Mouse (Mus musculus) right cerebral cortex, postnatal 10 days (tissue): Measurements from ENCODE around the gene Ptprc.

Source experiments
- DNase-seq, 2 experiments: peaks; one replicate each; pipeline ENCODE4 v3.0.0; 2021; ENCODE audit warnings: low spot score in 2 of 2

Gene Ptprc

DNA sequence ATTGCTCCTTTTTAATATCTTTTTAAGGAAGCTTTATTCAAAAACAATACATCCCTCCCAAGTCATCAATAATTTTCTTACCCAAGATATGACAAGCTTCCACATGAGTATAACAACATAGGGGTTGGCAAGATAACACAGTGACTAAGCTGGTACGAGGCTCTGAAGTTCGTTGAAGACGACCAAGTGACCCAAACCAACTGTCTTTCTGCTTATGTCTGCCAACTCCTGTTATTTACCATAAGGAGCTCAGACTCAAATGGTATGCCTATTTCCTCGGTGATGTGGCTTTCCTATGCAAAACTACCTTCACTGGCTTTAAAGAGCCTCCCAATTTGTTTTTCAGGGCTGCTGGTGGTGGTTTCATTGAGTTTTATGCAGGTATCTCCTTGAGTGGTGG is at the start of gene Ptprc:
Gene Ptprc (minus strand): TSS at position 215 of the 400 bp plus-strand sequence.
- DNase-seq, result no peak

DNA sequence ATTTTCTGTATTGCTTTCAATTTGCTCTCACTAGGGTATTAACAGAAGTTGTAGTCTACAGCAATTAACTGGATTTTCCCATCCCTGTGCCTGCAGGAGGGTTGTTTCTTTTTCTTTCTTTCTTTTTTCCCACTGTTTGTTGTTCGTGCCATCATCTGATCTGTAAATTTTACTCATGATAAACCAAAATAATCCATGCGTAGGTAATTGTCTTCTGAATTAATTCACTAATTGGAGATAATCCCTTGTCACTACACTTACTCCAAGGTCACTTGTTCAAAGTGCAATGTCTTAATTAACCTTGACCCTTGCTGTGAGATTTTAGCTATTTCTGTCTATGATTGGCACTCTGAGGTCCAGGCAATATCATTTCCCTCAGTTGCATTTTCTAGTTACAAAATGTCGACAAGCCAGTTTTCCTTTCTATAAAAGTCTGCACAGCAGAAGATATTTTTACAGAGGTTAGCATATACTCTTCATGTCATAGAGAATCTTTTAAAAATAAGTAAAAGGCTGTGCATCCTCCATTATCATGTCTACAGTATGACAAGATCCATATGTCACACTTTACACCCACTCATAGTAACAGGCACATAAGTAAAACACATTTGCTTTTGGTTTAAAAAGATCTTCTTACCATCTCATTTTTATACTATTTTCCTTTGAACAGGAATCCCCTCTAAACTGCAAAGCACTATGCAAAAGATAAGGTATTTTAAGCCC is 39.4 kb upstream of the Ptprc start:
- no peak for DNase-seq

DNA sequence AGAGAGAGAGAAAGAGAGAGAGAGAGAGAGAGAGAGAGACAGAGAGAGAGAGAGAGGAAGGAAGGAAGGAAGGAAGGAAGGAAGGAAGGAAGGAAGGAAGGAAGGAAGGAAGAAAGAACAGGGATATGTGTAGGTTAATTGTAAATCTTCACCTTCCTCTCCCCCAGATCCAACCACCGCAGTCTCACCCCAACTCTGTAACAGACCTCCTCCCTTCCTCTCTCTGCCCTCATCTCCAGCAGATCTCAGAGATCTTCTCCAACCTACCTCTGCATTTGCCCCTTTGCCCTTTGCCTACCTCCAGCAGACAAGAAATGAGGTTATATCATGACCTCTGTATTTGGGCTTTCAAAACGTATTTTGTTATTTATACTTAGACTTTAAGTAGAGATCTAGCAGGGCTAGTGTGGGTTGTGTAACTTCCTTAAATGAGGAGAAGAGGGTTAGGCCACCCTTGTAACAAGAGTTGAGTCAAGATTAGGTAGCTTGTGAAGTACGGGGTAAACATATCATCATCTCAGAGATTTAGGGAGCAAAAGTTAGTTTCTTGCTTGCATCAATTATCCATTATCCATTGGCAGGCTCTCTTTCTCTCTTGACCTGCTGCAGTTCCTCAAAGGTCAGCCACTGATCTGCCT is 35.0 kb upstream of the Ptprc start:
- no peak for DNase-seq

DNA sequence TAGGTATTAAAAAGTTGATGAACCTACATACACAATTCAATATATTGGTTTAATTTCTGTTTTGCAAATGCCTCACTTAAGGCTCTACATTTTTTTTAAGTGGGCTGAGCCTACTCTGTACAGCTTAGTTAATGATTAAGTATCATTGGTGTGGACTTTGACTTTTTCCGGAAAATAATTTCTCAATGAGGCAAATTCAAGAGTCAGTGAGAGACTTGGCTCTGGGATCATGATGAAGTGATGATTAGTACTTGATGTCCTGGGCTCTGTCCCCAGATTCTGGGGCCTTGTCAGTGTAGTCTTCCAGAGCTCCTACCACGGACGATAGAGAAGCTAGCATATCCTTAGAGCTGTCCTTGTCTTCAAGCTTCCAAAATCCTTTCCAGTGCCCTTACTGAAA is 34.2 kb upstream of the Ptprc start:
- no peak for DNase-seq

DNA sequence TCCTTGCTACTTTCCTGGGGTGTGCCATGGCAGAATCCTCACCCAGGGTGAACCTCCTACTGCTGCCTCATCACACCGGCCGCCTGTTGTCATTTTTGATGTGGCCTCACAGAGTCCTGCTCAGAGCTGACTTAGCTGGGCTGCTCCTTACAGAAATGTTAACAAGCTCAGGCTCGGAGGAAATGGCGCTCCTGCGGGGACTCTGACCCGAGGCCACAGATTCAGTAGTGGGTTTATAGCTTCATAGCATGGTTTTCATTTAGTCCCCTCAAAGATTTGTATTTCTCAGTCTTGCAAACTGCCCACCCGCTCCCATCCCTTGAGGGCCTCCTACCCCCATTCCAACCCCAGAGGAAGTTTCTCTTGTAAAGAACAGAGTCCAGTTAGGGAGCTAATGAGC is 30.5 kb upstream of the Ptprc start:
- no peak for DNase-seq

DNA sequence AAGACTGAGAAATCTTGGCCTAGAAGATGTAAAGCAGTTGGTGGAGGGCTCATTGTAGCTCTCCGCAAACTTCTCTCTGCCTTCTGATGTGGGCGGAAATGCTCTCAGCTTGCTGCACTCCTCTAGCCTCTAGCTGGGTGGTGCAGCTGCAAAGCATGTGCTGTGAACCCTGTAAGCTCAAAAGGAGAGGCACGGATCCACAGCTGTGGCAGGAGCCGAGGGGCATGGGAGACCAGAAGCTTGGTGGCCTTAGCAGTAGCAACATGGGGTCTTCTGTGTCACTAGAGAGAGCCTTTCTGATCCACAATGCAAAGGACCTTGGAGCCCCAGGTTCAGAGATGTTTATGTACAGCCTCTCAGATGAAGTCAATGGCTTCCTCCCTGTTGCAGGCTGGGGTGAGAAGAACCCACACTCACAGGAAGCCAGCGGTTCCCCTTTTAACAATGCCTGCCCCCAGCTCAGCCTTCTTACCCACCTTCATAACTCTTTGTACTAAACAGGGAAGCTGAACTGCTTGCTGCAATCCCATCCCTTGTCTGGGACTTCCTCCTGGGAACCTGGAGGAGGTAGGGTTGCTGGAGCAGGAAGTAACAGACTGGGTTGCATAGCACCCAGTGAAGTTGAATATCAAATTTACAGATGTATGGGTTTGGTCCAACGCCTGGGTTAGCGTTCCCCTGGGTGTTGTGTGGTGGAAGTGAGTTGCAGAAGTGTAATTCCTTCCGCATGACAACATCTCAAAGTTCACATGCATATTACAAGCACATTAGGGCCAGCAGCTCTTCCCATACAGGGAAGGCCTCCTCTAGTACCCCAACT is 16.4 kb upstream of the Ptprc start:
- DNase-seq, result peak in 1 of 2 experiments; percentile 21

DNA sequence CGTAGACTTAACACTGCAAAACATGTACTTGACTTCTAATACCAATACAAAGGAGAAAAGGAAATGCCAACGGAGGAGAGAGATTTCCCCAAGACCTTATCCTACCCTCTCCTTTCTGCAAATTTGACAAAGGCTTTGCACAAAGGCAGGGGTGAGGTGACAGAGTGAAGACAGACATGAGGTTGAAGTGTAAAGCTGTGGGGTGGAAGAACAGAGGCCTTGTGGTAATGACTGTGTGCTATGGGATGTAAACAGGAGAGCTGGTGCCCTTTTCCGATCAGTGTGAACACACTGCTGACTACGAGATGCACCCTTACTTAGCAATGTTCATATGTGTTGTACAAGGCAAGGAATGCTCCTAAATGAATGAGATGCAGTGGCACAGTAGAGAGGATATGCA is 12.6 kb upstream of the Ptprc start:
- DNase-seq, result no peak

DNA sequence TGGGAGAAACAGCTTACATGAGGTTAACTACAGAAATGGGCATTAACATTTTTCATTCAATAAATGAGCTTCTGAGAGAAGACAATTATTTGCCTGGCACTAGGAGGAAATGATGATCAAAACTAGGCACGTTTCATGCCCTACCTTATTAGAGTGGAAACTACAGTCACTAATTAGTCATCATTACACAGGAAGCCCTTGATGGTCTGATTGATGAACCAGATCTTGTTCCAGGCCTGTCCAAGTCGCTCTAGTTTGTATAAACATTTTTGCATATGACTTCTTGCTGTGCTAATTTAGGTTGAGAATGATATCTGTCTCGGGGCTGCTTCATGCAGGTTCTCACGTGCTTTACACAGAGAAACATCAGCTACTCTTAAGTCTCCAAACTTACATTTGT is 10.4 kb upstream of the Ptprc start:
- DNase-seq, result no peak

DNA sequence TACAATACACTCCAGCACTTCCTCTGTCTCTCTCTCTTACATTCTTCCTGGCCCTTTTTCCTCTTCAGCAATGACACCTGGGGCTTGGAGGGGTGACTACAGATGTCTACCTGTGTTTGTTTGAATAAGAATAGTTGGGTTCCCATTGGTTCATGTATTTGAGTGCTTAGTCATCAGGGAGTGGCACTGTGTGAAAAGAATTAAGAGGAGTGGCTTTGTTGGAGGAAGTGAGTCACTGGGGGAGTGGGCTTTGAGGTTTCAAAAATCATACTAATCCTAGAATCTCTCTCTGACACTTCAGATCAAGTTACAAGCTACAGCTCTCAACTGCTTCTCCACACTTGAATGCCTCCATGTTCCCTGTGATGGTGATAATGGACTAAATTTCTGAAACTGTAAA is 4.6 kb upstream of the Ptprc start:
- DNase-seq, result no peak

DNA sequence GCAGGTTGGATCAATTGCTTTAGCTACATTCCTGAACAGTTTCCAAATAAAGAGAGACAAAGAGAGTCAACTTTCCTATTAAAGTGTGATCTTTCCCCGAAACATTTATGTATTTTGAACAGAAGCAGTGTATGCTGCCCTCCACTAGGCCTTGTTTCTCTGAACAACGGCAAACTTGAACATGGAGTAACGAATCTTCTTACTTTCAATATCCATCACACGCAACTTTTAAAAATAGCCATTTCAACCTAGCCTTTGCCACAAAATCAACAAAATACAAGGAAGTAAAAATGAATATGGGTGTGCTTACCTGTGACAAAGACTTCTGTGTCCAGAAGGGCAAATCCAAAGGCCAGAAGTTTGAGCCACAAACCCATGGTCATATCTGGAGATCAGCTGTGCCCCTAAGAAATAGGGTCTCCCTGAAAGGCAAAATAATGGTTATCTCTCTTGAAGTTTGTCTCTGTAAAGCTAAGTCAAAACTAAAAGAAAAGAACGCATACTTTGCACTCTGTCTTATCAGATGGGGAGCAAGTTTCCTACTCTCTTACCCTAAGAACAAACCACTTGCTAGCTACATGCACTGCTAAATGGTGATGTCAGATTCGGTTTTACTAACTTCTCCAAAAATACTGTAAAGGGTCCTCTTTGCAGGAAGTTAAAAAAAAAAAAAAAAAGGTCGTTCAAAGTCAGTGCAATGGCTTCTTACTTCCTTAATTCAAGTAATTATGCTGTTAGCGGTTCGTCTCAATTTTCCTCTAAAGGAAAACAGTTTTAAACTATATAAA is 609 bp downstream of the Ptprc start:
- no peak for DNase-seq

DNA sequence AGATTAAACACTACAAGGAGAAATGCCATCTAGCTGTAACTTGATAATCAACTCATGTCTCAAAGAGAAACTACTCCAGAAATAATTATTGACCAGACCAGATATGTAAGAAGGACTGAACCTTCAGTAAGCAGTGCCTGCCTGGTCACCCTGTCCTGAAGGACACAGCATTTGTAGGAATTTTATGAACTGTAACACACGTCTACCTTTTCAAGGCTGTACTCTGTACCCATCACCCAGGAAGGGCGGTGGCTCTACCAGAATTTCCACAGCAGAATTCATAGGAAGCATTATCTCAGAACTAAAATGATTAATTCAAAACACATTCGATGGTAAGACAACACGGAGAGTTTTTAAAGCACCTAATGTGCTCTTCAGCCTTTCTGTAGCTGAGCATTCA is 1.4 kb downstream of the Ptprc start:
- DNase-seq, result no peak

DNA sequence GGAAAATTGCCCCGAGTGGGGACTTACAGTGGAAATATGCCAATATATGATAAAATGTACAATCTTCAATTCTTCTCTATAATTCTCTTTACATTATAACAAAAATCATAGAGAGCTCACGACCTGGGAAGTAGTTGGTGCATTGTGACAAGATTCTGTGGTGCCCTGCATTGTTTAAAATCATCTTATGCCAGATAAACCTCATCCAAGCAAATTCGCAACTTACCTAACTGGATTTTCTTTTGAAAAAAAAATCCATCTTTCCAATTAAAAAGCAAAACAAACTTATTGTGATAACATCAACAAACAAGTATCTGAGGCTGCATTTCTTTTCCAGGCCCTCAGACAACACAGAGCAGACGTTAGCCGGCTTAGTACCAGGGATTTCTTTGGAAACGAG is 1.8 kb downstream of the Ptprc start:
- DNase-seq, result no peak

DNA sequence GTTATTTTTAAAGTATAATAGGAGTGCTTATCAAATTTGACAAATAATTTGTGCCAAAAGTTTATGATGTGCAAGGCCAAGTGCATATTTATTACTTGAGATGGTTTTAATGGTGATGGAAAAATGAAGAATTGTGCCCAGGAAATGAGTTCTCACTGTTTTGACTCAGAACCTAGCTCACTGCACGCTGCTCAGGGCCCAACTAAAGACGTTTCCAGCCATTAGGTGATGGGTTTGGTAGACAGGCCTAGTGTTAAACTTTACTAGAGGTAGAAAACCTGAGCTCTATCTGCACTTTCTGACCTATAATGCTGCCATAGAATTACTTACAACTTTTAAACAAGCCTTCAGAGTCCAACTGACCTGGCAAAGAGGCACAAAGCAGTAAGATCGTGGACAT is 3.0 kb downstream of the Ptprc start:
- DNase-seq, result no peak

DNA sequence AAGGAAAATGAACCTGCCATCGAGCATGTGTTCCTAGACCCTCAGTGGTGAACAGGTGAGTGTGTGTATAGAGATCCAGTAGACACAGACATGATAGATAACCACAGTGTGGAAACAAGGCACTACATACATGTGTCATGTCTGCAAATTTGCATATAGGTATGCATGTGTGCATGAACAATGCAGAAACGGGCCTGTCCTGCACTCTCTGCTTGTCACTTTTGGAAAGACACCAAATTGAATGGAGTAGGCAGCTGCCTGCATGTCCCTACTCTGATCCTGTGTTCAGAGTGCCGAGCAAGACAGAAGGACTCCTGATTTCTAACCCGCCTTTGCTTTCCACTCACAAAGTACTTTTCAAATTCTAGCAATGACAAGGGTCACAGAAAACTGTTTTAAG is 3.4 kb downstream of the Ptprc start:
- no peak for DNase-seq

DNA sequence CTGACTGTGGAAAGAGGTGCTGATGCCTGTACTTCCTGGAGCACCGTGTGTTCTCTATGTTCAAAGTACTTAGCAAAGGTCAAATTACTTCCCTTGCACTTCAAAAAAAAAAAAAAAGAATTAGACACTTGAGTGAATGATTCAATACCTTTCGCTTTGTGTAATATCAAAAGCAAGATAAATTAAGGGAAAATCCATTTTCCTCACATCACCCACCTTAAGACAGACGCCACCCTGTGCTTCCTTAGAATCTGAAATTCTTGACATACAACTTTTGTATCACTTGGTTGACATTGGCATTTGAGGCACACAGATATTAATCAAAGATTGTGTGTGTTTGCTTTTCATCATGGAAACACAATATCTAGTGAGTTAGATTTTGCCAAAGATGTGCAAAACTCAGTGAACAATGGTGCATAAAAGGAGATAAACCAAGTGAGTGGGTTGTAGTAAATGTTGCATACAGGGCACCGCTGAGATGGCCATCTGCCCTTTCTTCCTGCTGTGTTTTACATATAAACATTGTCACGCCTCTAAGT is 9.2 kb downstream of the Ptprc start:
- DNase-seq, result no peak

DNA sequence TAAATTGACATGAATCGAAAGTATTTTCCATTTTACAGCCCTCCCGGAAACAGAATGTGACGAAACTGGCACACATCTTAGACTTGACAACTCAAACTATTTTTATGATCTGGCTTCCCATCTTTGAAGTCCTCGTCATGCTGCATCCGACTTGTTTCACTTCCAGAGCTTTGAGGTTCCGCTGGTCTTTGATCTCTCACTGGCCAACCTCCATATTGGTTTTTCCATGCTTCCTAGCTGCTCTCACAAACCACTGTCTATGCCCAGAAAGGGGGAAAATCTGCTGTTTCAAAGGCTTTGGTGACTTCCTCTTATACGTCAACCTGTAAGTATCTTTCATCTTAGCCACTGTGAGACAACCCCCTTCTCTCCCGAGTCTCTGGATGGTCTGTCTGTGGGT is 12.9 kb downstream of the Ptprc start:
- DNase-seq, result no peak

DNA sequence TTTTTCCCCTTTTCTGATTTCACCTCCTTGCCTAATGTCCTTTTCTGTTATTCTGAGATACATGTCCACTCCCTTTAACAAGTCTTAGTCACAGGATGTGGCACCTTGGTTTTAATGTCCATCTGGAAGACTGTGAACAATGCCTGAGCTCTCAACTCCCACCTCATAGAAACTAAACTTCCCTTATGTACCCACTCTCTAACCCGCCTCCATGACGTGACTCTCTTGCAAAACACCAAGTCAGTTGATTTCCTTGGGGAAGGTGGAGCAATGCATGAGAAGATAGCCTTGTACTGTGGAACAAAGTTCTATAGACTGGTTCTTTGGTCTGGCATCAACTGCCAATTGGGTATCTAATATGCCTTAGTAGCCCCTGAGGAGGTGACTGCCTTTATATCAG is 16.6 kb downstream of the Ptprc start:
- DNase-seq, result no peak

DNA sequence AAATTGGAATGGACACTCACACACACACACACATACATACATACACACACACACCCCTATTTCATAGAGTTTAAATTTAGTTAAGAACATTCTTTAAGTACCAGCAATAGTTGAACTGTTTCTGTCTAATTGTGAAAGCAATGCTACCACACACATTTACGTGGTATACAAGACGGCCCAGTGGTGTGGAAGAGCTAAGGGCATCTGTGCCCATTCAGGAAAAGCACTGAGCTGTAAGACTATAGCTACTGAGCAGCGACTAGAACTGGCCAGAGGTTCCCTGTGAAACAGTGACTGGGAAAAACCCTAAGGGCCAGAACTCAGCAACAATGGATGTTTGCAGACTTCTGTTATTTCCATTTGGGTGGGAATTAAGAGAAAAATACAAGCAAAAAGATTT is 17.3 kb downstream of the Ptprc start:
- no peak for DNase-seq

DNA sequence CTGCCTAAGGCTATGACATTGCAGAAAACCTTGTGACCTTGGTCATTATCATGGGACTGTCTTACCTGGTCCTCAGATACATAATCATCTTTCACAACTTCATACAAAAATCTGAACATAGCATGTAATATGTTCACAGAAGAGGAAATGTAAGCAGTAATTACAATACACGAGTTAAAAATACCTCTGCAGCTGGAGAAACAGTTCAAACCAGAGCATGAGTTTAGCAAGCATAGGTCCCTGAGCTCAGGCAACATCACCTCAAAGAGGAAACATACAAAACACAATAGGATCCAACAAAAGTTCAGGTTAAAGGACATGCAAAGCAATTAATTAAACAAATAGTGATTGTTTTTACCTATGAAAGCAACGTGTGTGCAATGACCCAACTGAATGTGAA is 17.8 kb downstream of the Ptprc start:
- DNase-seq, result no peak

DNA sequence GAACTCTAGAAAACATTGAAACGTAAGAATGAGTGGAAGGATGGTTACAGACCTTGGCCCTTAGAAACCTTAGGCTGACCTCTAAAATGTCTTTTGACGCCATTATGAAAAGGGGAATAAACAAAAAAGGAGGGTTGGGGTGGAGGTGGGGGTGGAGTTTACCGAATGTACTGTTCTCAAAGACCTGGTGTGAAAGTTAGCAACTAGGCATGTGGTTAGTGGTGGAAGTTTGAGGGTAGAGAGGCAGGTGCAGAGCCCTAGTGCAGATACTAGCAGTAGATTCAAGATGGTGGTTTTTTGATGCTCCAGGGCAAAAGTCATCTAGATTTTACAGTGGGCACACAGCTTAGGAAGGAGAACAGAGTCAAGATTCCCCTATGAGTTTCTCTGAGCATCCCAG is 18.5 kb downstream of the Ptprc start:
- no peak for DNase-seq

DNA sequence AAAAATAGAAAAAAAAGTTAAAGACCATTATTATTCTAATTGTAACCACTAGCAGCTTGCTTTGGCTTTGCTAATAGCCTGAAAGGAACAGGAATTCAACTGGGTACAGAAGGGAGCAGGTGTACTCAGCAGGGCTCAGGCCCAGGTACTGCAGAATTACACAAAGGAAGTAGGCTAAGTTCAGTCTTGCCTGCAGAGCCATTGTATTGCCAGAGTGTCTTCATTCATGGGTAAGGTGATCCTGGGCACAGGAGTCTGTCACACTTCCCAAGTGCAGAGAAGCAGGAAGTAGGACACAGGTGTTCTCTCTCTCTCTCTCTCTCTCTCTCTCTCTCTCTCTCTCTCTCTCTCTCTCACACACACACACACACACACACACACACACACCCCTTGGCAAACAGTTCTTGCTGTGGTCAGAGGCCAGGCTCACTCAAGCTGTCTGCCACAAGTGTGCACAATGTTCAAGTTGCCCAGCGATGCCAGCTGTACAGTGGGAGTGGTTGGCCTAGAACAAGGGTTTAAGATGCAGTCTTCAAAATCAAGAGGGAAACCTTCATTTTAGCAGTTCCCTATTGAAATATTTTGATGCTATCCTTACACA is 21.2 kb downstream of the Ptprc start:
- no peak for DNase-seq
